Mouse (Mus musculus) E14TG2a.4 (cell line): ENCODE measurements around the gene Ola1.

Source experiments
- H3K27me3 ChIP-seq: 2 replicates; pipeline ENCODE4 v1.6.1; 2014; ENCODE audit warnings: low read length, control low read depth; ENCODE audit not compliant: insufficient read depth
- H3K36me3 ChIP-seq: 2 replicates; pipeline ENCODE4 v1.6.1; 2014; ENCODE audit warnings: low read length, control low read depth; ENCODE audit not compliant: insufficient read depth
- H3K4me1 ChIP-seq: replicated peaks from 2 replicates; pipeline ENCODE4 v1.6.1; 2014; ENCODE audit warnings: low read depth, low read length, control low read depth
- H3K4me3 ChIP-seq: replicated peaks from 2 replicates; pipeline ENCODE4 v1.5.1; 2014; ENCODE audit warnings: mild to moderate bottlenecking, low read length
- H3K9me3 ChIP-seq: 2 replicates; pipeline ENCODE4 v1.6.1; 2014; ENCODE audit warnings: low read length, control low read depth
- CTCF ChIP-seq: conservative IDR thresholded peaks from 2 replicates; pipeline ENCODE4 v1.5.1; 2014; ENCODE audit warnings: low read length
- NANOG ChIP-seq: IDR thresholded peaks from 2 replicates; pipeline ENCODE4 v1.6.1; 2014; ENCODE audit warnings: borderline replicate concordance, low read length, mixed read lengths
- POU5F1 ChIP-seq: IDR thresholded peaks from 2 replicates; pipeline ENCODE4 v1.6.1; 2014; ENCODE audit warnings: low read length, borderline replicate concordance

The Ola1 gene

GRCm38 (mm10) chr2:73085669-73086304 lies 132.9 kb downstream of the Ola1 start:
- no peaks in the 10 kb centered on the region for H3K9me3 ChIP-seq
- TF ChIP-seq POU5F1 (no peak), CTCF (no peak), NANOG (no peak)

GRCm38 (mm10) chr2:73082476-73082875 lies 136.2 kb downstream of the Ola1 start:
- Histone ChIP-seq H3K4me1 (peaks cover 64% of the 10 kb centered on the region), H3K36me3 (no peaks in the 10 kb centered on the region), H3K9me3 (no peaks in the 10 kb centered on the region), H3K4me3 (peak overlapping the region; percentile 26), H3K27me3 (no peaks in the 10 kb centered on the region)
- TF ChIP-seq POU5F1: no peak
- no peak for TF ChIP-seq CTCF
- TF ChIP-seq NANOG: no peak

More at GRCm38 (mm10) chr2:73085669-73086304, 132.9 kb downstream of the Ola1 start:
- Histone ChIP-seq H3K27me3 (no peaks in the 10 kb centered on the region), H3K36me3 (no peaks in the 10 kb centered on the region), H3K4me3 (no peak overlapping the region), H3K4me1 (peaks cover 47% of the 10 kb centered on the region)

GRCm38 (mm10) chr2:73081861-73082260 lies 136.9 kb downstream of the Ola1 start:
- Histone ChIP-seq H3K9me3 (no peaks in the 10 kb centered on the region), H3K4me3 (0 out of 2 replicates have a peak overlapping the region, but pooled peaks have one; percentile 26), H3K4me1 (peaks cover 62% of the 10 kb centered on the region), H3K36me3 (no peaks in the 10 kb centered on the region), H3K27me3 (0 out of 2 replicates have a peak, but pooled peaks cover 2% of the 10 kb centered on the region)
- TF ChIP-seq POU5F1 (no peak), NANOG (no peak), CTCF (no peak)

- Histone ChIP-seq H3K9me3 (peaks cover 8% of the 10 kb centered on the region), H3K4me1 (peaks cover 44% of the 10 kb centered on the region), H3K27me3 (0 out of 2 replicates have a peak, but pooled peaks cover 2% of the 10 kb centered on the region), H3K36me3 (no peaks in the 10 kb centered on the region), H3K4me3 (no peak overlapping the region)
- TF ChIP-seq CTCF (no peak), POU5F1 (no peak), NANOG (no peak)
These were observed 138.6 kb downstream of the Ola1 start for GRCm38 (mm10) chr2:73080084-73080483.

GRCm38 (mm10) chr2:73079311-73079710 lies 139.4 kb downstream of the Ola1 start:
- H3K27me3 ChIP-seq: 0 out of 2 replicates have a peak, but pooled peaks cover 2% of the 10 kb centered on the region
- no peaks in the 10 kb centered on the region for H3K36me3 ChIP-seq
- H3K4me1 ChIP-seq: peaks cover 42% of the 10 kb centered on the region
- TF ChIP-seq NANOG: no peak
- no peak for TF ChIP-seq CTCF
- no peak for TF ChIP-seq POU5F1
- H3K4me3 ChIP-seq: peak overlapping the region; percentile 45
- peaks cover 8% of the 10 kb centered on the region for H3K9me3 ChIP-seq

GRCm38 (mm10) chr2:73073811-73074472 lies 144.8 kb downstream of the Ola1 start:
- Histone ChIP-seq H3K4me3 (no peak overlapping the region), H3K9me3 (peaks cover 8% of the 10 kb centered on the region)

GRCm38 (mm10) chr2:73071201-73071600 lies 147.5 kb downstream of the Ola1 start:
- Histone ChIP-seq H3K36me3 (no peaks in the 10 kb centered on the region), H3K27me3 (peaks cover 34% of the 10 kb centered on the region), H3K4me1 (peaks cover 45% of the 10 kb centered on the region), H3K9me3 (peaks cover 2% of the 10 kb centered on the region), H3K4me3 (0 out of 2 replicates have a peak overlapping the region, but pooled peaks have one; percentile 3)
- TF ChIP-seq NANOG: no peak
- TF ChIP-seq POU5F1: no peak
- no peak for TF ChIP-seq CTCF

More at GRCm38 (mm10) chr2:73073811-73074472, 144.8 kb downstream of the Ola1 start:
- Histone ChIP-seq H3K4me1 (peaks cover 41% of the 10 kb centered on the region), H3K36me3 (no peaks in the 10 kb centered on the region), H3K27me3 (peaks cover 10% of the 10 kb centered on the region)
- no peak for TF ChIP-seq POU5F1
- TF ChIP-seq CTCF: no peak
- no peak for TF ChIP-seq NANOG

- Histone ChIP-seq H3K4me1 (peaks cover 45% of the 10 kb centered on the region), H3K36me3 (no peaks in the 10 kb centered on the region), H3K4me3 (0 out of 2 replicates have a peak overlapping the region, but pooled peaks have one; percentile 3), H3K27me3 (peaks cover 34% of the 10 kb centered on the region), H3K9me3 (no peaks in the 10 kb centered on the region)
- TF ChIP-seq POU5F1 (no peak), CTCF (no peak), NANOG (peak; percentile 82; the same call in 1 of the 2 replicates)
These were observed 148.2 kb downstream of the Ola1 start for GRCm38 (mm10) chr2:73070449-73071076.
